Mouse (Mus musculus): ENCODE measurements around the gene Eif2ak4. TPM values are rescaled to one million over a fixed set of nuclear protein-coding genes. Genes with fewer than 3 reads are reported as not detected.

The Eif2ak4 gene
- polyA plus RNA-seq, 1 experiment from 2014 or later = 10.4 TPM

DNA sequence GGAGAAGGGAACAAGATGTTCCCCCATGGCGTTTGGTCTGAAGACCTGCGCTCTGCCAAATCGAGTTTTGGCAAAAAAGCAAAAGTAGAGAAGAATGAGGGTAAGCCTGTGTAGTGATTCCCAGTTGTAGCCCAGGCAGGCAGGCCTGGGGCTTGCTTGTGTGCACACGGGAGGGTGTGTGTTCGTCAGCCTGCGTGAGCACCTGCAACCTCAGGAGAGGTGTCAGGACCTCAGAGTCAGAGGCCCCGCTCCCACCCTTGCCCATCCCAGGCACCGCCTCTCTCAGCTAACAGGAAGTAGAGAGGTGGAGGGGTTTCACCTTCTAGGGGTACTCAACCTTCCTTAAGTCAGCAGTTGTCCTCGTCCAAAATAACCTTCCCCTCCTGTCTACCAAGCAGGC lies 106.6 kb downstream of the Eif2ak4 start:
- WGBS = 71% methylated on average over 9 of the region's 9 CpGs
- no peaks in the 10 kb centered on the region for H3K36me3 ChIP-seq
- no peak for ATAC-seq (ENCODE audit: insufficient read depth, low FRiP score, low read depth)

DNA sequence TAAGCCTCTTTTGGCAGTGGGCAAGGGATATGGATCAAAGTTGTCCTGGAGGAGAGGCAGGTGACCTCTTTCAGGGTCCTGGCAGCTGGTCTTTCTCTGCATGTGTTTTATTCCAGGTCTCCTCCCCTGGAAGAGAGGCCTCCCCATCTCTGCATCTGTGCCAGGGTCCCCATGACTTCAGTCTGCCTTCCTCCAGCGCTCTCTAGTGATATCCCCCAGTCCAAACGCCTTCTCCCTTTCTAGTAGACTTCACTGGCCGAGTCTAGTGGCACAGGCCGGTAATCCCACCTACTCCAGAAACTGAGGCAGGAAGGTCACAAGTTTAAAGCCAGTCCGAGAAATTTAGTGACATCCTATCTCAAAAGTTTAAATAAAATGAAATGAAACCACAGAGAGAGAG lies 109.5 kb downstream of the Eif2ak4 start:
- Histone ChIP-seq H3K4me2 (no peak overlapping the region), H3K27ac (no peak overlapping the region), H3K9me3 (no peaks in the 10 kb centered on the region), H3K4me3 (replicated peaks) (no peak overlapping the region), H3K27me3 (replicated peaks) (no peaks in the 10 kb centered on the region), H3K4me1 (peaks cover 7% of the 10 kb centered on the region), H3K36me3 (no peaks in the 10 kb centered on the region), H3K9ac (no peak overlapping the region)
- ATAC-seq (ENCODE audit: insufficient read depth, low FRiP score, low read depth) = no peak
- WGBS = 79% methylated on average over 5 of the region's 5 CpGs

More for the DNA sequence above, 106.6 kb downstream of the Eif2ak4 start:
- H3K9ac ChIP-seq = no peak overlapping the region
- H3K9me3 ChIP-seq = no peaks in the 10 kb centered on the region
- no peaks in the 10 kb centered on the region for H3K27me3 ChIP-seq (replicated peaks)
- no peak overlapping the region for H3K4me3 ChIP-seq (replicated peaks)
- peaks cover 15% of the 10 kb centered on the region for H3K4me1 ChIP-seq
- H3K27ac ChIP-seq = no peak overlapping the region
- H3K4me2 ChIP-seq = no peak overlapping the region

DNA sequence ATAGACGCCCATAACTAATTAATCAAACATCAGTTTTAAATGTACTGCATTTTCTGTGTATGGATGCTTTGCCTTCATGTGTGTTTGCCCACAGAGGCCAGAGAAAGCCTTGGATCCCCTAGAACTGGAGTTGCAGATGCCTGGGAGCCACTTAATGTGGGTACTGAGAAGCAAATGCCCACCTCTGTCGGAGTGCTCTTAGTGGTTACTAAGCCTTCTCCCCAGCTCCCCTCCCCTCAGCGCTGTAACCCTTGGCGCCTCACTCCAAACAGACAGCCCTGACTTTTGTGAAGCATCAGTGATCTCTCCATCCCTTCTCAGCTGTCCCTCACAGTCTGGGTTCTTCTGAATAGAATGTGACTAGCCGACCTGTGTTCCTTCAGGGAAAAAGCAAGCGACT lies 110.1 kb downstream of the Eif2ak4 start:
- H3K27ac ChIP-seq = no peak overlapping the region
- ATAC-seq (ENCODE audit: insufficient read depth, low FRiP score, low read depth) = no peak
- no peaks in the 10 kb centered on the region for H3K27me3 ChIP-seq (replicated peaks)
- no peak overlapping the region for H3K9ac ChIP-seq
- peaks cover 7% of the 10 kb centered on the region for H3K4me1 ChIP-seq
- no peaks in the 10 kb centered on the region for H3K9me3 ChIP-seq
- no peak overlapping the region for H3K4me2 ChIP-seq
- WGBS = 80% methylated on average over 6 of the region's 6 CpGs
- no peak overlapping the region for H3K4me3 ChIP-seq (replicated peaks)
- H3K36me3 ChIP-seq = no peaks in the 10 kb centered on the region

DNA sequence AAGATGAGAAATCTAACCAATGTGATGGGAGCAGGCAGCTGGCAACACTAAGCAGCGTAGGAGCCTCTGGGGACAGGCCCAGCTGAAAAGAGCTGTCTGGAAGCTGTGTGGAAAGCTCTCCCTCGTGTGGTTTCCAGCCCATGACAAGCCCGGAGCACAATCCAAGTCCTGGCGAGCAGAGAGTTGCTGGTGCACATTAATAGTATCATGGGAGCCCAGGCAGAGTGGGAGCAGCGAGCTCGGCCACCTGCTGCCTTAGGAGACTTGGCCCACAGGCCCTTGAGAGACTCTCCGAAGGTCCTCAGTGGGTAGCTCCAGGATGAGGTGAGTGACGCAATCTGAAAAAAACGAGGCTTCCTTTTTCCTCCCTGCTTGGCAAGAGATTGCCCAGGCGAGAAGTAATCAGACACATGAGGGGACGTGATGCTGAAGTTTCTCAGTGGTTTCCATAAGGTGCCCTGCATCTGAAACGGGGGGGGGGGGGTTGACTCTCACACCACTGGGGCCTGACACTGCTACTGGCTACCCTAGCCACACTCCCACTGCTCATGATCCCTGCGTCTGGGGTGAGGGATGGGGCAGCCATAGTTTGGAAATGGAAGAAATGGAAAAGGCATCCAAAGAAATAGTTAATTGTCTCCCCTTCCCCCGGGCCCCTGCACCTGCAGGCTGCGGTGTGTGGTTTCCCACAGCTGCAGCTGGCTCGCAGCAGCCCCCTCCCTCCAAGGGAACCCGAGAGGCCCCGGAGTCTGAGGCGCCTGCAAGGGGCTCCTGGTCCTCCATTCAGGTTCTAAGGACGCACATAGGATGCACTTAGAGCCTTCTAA lies 110.9 kb downstream of the Eif2ak4 start:
- 33% methylated on average over 20 of the region's 20 CpGs for WGBS
- Histone ChIP-seq H3K4me3 (replicated peaks) (no peak overlapping the region), H3K9ac (no peak overlapping the region), H3K27ac (no peak overlapping the region), H3K9me3 (no peaks in the 10 kb centered on the region), H3K4me1 (peaks cover 7% of the 10 kb centered on the region), H3K36me3 (no peaks in the 10 kb centered on the region), H3K27me3 (replicated peaks) (no peaks in the 10 kb centered on the region), H3K4me2 (no peak overlapping the region)
- ATAC-seq (ENCODE audit: insufficient read depth, low FRiP score, low read depth) = no peak

DNA sequence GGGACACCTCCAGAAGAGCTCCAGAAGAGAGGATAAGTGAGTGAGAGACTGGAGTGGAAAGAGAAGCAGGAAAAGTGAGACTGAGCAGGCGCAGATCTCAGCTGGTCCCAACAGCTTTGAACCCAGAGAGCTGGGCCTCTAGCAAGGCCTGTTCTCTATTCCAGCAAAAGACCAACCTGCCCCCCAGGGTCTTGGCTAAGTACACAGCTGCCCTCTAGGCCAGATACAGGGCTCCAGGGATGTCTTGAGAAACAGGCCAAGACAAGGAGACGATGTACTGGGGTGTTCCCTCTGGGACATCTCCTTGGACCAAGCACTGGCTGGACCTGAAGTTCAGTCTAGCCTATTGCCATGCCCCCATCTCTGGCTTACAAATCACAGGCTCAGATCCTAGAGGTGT lies 111.8 kb downstream of the Eif2ak4 start:
- no peak overlapping the region for H3K4me2 ChIP-seq
- H3K27ac ChIP-seq = no peak overlapping the region
- WGBS = 66% methylated on average over 2 of the region's 2 CpGs

DNA sequence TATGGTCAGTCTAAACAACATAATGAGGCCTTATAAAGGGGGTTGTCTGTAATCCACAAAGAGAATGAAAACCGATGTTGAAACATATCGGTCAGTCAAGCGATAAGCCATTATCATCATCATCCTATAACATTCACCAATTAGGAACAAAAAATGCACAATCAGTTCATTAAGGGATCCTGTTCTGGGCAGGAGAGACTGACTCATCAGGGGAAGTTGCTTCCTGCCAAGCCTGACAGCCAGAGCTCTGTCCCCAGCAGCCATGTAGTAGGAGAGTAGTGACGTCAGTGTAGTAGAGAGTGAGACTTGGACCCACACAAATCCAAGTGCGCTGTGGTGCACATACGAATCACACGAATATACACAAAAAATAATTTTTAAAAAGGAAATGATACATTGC lies 118.7 kb downstream of the Eif2ak4 start:
- H3K4me1 ChIP-seq = peaks cover 8% of the 10 kb centered on the region
- H3K27ac ChIP-seq = no peak overlapping the region
- no peak overlapping the region for H3K4me3 ChIP-seq (replicated peaks)
- no peaks in the 10 kb centered on the region for H3K36me3 ChIP-seq
- WGBS = 86% methylated on average over 7 of the region's 7 CpGs
- no peak overlapping the region for H3K4me2 ChIP-seq
- no peak for ATAC-seq (ENCODE audit: insufficient read depth, low FRiP score, low read depth)
- no peaks in the 10 kb centered on the region for H3K27me3 ChIP-seq (replicated peaks)
- H3K9ac ChIP-seq = no peak overlapping the region
- H3K9me3 ChIP-seq = no peaks in the 10 kb centered on the region

More for the DNA sequence above, 111.8 kb downstream of the Eif2ak4 start:
- no peaks in the 10 kb centered on the region for H3K9me3 ChIP-seq
- no peak overlapping the region for H3K9ac ChIP-seq
- peaks cover 7% of the 10 kb centered on the region for H3K4me1 ChIP-seq
- H3K36me3 ChIP-seq = no peaks in the 10 kb centered on the region
- no peak overlapping the region for H3K4me3 ChIP-seq (replicated peaks)
- H3K27me3 ChIP-seq (replicated peaks) = no peaks in the 10 kb centered on the region
- no peak for ATAC-seq (ENCODE audit: insufficient read depth, low FRiP score, low read depth)

DNA sequence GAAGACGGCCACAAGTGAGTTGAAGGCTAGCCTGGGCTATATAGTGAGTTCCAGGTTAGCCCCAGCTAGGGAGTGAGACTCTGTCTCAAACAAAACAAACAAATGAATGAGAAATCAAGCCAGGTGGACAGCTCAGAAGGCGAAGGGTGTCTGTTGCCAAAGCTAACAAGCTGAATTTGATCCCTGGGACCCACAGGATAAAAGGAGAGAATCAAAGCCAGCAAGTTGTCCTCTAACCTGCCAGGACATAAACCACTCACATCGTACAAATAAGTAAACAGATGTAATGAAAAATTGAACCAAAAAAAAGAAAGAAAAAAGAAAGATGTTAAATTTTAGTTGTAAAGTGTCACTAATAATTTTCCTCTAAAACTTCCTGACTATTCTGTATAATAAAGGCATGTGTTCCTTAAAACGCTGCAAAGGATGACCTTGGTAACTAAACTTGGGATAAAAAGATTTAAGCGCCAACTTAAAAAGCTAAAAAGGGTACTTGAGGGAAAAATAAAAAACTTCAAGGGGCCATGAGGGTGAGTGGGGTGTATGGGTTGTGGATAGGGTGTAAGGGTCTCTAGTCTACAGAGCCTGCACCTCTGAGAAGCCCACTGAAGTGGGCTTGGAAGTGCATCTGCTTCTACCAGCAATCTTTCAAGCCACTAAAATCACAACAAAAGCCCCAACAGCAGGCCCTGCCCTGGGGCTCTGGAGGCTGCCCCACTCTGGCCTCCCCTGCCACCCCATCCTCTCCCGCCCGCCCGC lies 121.4 kb downstream of the Eif2ak4 start:
- 65% methylated on average over 8 of the region's 8 CpGs for WGBS

DNA sequence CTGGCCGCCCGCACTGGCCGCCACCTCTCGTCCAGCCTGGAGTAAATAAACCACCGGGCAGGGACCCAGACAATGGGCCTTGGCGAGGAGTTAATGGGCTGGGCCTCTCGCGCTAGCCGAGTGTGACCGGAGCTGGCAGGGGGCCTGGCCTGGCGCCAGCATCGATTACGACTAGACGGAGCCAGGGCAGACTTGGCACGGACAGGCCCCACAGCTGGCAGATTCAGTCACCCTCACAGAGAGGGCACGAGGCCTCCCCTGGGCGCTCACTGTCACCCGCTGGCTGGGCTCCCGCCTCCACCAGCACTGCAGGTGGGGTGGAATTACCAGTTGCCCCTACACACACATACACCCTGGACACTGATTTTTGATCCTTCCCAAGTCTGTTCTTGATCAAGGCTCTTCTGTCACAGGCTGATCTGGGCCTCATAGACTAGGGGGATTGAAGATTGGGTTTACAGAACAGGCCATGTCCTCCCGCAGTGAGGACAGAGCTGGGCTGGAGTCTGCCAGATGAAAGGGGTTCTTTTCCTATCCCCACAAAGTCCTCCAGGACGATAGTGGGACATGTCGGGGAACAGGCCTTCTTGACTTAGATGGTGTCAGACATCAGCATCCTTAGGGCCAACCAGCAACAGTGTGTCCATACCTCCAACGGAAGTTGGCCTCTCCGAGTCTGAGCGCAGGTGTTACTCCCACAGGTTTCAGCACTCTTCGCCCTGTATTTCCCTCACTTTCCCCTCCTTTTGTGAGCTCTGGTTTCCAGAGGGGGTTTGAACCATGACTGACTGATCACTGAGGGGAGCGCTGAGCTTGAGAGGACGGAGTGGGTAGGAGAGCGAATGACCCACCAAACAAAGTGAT lies 122.3 kb downstream of the Eif2ak4 start:
- Histone ChIP-seq H3K27me3 (replicated peaks) (no peaks in the 10 kb centered on the region), H3K27ac (peak overlapping the region; percentile 49), H3K4me2 (0 out of 2 replicates have a peak overlapping the region, but pooled peaks have one; percentile 5), H3K4me1 (peaks cover 8% of the 10 kb centered on the region), H3K36me3 (no peaks in the 10 kb centered on the region), H3K9me3 (no peaks in the 10 kb centered on the region), H3K9ac (no peak overlapping the region), H3K4me3 (replicated peaks) (no peak overlapping the region)
- WGBS = 46% methylated on average over 29 of the region's 29 CpGs
- ATAC-seq (ENCODE audit: insufficient read depth, low FRiP score, low read depth) = peak; percentile 87

More for the DNA sequence above, 121.4 kb downstream of the Eif2ak4 start:
- H3K4me3 ChIP-seq (replicated peaks) = no peak overlapping the region
- H3K4me1 ChIP-seq = peaks cover 8% of the 10 kb centered on the region
- no peak overlapping the region for H3K9ac ChIP-seq
- 0 out of 2 replicates have a peak overlapping the region, but pooled peaks have one; percentile 5 for H3K4me2 ChIP-seq
- no peak for ATAC-seq (ENCODE audit: insufficient read depth, low FRiP score, low read depth)
- H3K9me3 ChIP-seq = no peaks in the 10 kb centered on the region
- peak overlapping the region; percentile 49 for H3K27ac ChIP-seq
- H3K27me3 ChIP-seq (replicated peaks) = no peaks in the 10 kb centered on the region
- H3K36me3 ChIP-seq = no peaks in the 10 kb centered on the region

DNA sequence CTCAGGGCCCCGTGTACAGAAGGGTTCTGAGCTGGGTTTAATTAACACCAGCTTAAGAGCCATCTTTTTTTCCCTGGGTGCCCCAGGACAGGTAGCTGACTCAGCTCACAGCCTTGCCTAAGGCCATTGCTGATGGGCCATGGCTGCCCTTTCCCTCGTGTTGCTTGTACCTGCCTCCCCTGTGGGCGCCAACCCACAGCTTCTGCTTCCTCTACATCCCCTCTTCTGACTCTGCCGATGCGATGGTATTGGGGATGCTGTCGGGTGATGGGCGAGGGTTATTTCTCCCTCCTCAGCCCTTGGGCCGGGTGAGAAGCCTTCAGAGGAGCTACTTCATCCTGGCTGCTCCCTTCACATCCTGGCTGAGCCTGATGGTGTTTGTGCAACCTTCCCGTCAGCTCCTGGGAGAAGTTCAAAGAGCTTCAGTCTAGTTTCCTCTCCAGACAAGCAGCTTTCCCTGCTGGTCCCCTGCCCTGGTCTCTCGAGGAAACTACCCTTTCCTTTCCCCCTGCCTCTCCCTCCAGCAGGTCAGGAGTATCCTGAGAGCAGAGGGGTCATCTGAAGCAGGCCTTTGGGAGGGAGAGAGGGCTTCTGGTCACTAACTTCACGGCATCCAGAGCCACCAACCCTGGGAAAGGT lies 123.5 kb downstream of the Eif2ak4 start:
- H3K4me1 ChIP-seq = peaks cover 8% of the 10 kb centered on the region
- no peaks in the 10 kb centered on the region for H3K27me3 ChIP-seq (replicated peaks)
- H3K36me3 ChIP-seq = no peaks in the 10 kb centered on the region
- 65% methylated on average over 11 of the region's 11 CpGs for WGBS
- no peak overlapping the region for H3K9ac ChIP-seq
- H3K4me2 ChIP-seq = no peak overlapping the region
- H3K27ac ChIP-seq = 0 out of 2 replicates have a peak overlapping the region, but pooled peaks have one; percentile 21
- ATAC-seq (ENCODE audit: insufficient read depth, low FRiP score, low read depth) = no peak
- H3K9me3 ChIP-seq = no peaks in the 10 kb centered on the region
- H3K4me3 ChIP-seq (replicated peaks) = no peak overlapping the region

DNA sequence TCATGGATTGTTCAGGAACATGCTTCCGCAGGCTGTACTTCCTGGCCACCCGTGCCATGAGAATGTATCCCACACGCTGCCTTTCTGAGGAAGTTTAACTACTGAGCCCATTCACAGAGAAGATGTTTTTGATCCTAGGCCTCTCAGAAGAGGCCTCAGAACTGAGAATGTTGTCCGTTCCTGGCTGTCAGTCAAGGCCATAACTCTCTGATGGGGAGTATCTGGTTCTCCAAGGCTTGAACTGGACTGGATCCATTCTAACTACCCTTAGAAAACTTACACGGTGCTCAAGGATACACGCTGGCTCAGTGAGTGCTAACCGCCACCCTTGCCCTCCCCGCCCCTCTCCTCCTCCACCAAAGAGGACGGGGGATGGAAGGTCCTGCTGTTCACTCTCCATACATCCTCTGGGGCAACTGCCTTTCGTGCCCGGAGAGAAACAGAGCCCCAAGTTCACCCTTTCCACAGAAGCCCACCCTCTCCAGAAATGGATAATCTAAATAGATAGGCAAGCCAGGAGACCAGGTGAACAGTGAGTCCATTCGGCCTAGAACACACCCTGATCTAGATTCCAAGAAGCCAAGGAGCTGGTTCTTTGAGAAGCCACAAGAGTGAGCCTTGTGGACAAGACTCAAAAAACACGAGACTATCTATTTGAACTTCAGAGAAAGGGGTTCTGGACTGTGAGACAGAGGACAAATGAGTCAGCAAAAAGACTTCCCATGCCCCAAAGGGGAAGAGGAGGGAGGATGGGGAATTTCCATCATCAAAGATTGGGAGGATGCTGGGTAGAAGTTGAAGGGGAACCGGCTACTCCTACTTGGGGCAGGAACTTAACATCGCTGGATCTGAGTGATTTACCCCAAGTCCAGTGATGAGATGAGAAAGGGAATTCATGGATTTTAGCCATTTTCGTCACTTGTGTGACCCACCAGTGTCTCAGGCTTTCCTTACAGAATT lies 124.3 kb downstream of the Eif2ak4 start:
- Histone ChIP-seq H3K27ac (0 out of 2 replicates have a peak overlapping the region, but pooled peaks have one; percentile 21), H3K9me3 (no peaks in the 10 kb centered on the region), H3K27me3 (replicated peaks) (no peaks in the 10 kb centered on the region), H3K9ac (no peak overlapping the region), H3K4me2 (no peak overlapping the region), H3K4me1 (peaks cover 8% of the 10 kb centered on the region), H3K4me3 (replicated peaks) (no peak overlapping the region), H3K36me3 (no peaks in the 10 kb centered on the region)
- ATAC-seq (ENCODE audit: insufficient read depth, low FRiP score, low read depth) = no peak
- 77% methylated on average over 16 of the region's 16 CpGs for WGBS

Measured in stomach, embryonic 15.5 days (tissue).